Mouse (Mus musculus) cerebellum, adult 9-10 months (tissue): ENCODE measurements around the gene Krtap9-3.
A peak's percentile ranks its signal among the peaks of the same experiment; 100 is the strongest.
"Not testable (repeated sequence)": the region's sequence is repeated elsewhere in the genome, so short reads cannot be mapped to it uniquely, and the experiment has no call there.

Experiments
- DNase-seq: peaks from one replicate; pipeline ENCODE4 v3.0.0; 2022

Krtap9-3 gene

DNA sequence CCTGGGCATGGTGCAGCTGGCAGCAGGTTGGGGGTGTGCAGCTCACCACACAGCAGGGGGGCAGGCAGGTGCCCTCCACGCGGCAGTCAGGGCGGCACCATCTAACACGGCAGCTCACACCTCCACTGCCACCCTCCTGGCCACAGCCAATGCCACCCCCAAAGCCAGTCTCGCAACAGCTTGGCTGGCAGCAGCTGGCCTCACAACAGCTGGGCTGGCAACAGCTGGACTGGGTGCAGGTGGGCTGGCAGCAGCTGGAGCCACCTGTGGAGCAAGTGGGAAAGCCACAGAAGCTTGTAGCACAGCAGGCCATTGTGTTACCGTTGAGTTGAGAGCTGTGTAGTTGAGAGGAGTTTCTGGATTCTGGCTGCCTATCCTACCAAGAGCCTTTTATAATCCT is at the start of gene Krtap9-3:
TSS of gene Krtap9-3 (minus strand) at position 364 of the 400 bp plus-strand sequence.
- not testable (repeated sequence) for DNase-seq

DNA sequence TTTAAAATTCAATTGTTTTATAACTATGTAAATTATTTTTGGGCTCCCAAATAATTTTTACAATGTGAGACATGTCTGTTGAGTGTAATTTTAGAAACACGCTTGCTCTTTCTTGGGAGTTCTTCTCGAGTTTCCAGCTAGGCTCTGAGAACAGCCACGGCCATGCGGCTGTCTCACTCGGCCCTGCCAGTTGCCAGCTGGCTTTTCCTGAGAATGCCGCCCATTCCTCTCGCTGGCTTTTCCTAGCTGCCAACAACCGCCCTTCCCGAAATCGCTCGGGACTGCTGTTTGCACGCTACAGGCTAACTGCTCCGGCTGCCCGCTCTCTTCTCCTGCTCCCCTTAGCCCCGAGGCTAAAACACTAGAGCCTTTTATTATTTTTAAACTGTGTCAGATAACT is 48.5 kb upstream of the Krtap9-3 start:
- DNase-seq: no peak

DNA sequence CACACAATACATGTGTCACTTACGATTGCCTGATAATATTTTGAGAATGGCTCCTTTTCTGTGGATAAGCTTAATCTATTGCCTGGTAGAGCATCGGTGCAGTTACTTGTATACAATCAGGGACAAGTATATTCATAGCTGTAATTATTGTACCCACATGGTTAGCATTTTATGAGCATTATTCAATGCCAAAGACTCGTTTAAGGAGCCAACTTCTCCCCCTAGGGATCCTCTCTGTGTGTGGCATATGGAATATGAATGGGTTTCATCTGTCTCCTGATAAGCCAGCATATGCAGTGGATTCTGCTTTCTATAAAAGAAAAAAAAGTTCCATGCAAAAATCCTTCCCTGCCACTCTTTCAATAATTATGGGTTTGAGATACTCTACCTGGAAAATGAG is 46.4 kb upstream of the Krtap9-3 start:
- DNase-seq: no peak

DNA sequence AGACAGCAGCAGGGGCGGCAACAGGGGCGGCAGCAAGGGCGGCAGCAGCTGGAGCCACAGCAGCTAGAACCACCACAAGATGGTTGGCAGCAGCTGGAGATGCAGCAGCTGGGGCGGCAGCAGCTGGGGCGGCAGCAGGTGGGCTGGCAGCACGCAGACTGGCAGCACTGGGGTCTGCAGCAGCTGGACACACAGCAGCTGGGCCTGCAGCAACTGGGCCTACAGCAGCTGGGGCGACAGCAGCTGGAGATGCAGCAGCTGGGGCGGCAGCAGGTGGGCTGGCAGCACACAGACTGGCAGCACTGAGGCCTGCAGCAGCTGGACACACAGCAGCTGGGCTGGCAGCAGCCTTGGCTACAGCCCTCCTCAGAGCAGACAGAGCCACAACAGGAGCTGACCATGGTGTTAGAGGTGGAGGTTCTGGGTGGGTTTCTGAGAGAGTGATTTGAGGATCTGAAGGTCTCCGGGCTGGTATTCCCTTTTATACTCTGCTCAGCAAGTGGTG is 45.8 kb upstream of the Krtap9-3 start, which contains the start of gene Krtap4-7:
TSS of gene Krtap4-7 (minus strand) at position 455 of the 505 bp plus-strand sequence.
- DNase-seq: not testable (repeated sequence)

DNA sequence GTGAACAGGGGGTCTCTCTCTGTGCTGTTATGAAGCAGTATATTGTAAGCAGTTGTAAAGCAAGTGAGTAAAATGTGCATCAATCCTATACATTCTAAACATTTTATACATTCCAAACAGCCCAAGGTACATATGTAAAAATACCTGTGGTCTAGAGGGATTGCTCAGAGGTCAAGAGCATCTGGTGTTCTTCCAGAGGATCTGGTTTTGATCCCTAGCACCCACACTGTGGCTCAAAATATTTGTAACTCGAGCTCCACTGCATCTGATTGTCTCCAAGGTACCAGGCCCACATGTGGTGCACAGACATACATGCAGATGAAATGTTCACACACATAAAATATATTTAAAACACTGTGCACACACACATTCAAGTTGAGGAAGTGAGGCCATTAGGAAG is 43.0 kb upstream of the Krtap9-3 start:
- no peak for DNase-seq

DNA sequence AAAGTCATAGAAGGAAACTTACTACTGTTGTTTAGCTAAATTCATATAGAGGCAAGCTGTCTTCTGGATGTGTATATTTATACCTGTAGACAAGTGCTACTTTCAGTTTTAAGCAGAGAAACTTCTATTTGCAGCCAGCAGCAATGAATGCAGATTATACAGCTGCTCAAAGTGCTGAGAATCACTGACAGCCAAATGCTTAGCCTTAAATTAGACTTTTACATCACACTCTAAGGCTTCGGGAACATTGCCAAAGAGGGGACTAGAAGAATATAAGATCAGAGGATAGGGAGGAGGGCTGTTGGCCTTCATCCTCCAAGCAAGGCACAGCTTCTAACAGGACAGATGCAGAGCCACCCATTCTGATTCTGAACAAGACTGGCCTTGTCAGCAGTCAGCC is 39.2 kb upstream of the Krtap9-3 start:
- DNase-seq: no peak

- DNase-seq: no peak
Observed at GRCm38 (mm10) chr11:99634653-99635134, 36.8 kb upstream of the Krtap9-3 start, which contains the start of gene Krtap4-2. Krtap4-2 (minus strand) TSS chr11:99635084.

- no peak for DNase-seq
Observed at GRCm38 (mm10) chr11:99633293-99633692, 35.4 kb upstream of the Krtap9-3 start.

GRCm38 (mm10) chr11:99630890-99631289 is 33.0 kb upstream of the Krtap9-3 start:
- no peak for DNase-seq

DNA sequence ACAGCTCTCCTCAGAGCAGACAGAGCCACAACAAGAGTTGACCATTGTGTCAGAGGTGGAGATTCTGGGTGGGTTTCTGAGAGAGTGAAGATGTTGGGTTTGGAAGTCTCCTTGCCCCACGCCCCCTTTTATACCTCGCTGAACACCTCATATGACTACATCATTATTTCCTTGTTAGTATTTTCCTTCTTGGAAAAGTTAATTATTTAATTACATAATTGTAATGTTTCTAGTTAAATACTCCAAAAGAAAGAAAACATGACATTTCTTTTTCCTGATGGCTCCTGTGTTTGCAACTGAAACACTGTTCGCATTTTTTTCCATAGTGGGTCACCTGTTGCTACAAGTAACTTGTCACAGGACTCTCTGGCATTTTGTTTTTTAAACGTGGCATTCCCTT is 30.2 kb upstream of the Krtap9-3 start, which contains the start of gene Krtap4-1:
TSS of gene Krtap4-1 (minus strand) at position 101 of the 400 bp plus-strand sequence.
- no peak for DNase-seq

DNA sequence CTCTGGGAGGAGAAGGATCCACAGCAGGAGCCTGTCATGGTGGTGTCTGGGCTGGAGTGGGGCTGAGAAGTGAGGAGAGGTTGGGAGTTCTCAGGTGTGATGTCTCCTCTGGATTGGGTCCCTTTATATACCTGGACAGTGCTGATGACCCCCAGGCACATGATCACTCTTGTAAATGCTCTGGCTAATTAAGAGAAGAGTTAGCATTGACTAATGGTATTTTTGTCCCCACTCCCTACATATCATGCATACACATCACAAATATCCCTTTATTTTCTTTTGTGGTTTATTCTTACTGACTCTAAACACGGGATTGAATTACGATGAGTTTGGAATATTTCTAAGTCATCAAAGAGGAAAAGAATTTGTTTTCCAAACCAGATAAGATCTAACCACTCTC is 22.4 kb upstream of the Krtap9-3 start, which contains the start of gene Gm11562:
TSS of gene Gm11562 (minus strand) at position 101 of the 400 bp plus-strand sequence.
- no peak for DNase-seq

- DNase-seq: no peak
Observed at GRCm38 (mm10) chr11:99614796-99615363, 17.0 kb upstream of the Krtap9-3 start, which contains the start of gene Krtap2-4. Krtap2-4 (minus strand) TSS chr11:99614846.

DNA sequence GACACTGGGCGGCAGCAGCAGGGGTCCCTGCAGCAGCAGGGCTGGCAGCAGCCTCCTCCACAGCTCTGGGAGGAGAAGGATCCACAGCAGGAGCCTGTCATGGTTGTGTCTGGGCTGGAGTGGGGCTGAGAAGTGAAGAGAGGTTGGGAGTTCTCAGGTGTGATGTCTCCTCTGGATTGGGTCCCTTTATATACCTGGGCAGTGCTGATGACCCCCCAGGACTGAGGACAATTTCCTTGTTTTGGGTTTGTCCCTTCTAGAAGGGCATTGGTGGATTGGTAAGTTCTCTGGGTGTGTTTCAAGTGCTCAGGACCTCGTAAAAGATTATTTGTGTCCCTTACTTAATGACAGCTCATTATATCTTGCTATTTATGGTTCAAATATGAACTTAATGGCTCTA is 12.2 kb upstream of the Krtap9-3 start, which contains the start of gene Gm11937:
TSS of gene Gm11937 (minus strand) at position 101 of the 400 bp plus-strand sequence.
- not testable (repeated sequence) for DNase-seq

DNA sequence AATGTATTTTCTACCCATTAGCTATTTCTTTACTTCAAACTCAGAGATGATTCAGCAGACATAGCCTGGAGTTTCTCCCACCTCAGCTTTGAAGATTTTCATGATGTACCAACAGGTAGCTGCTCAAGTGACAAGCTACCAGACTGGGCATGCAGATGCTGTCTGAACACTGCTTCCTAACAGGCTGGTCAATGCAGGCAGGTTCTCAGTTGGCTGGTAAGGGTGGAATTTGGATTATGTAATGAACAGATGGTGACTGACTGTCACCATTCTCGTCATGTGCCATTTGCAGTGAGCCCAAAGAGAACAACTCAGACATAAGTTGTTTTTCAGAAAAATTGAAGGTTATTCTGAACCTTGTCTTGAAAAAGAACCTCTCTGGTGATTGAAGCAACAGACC is 11.2 kb upstream of the Krtap9-3 start:
- peak; percentile 64 for DNase-seq

- DNase-seq: not testable (repeated sequence)
Observed at GRCm38 (mm10) chr11:99603208-99603607, 5.3 kb upstream of the Krtap9-3 start, which contains the start of gene Gm11938. Gm11938 (minus strand) TSS chr11:99603308.

DNA sequence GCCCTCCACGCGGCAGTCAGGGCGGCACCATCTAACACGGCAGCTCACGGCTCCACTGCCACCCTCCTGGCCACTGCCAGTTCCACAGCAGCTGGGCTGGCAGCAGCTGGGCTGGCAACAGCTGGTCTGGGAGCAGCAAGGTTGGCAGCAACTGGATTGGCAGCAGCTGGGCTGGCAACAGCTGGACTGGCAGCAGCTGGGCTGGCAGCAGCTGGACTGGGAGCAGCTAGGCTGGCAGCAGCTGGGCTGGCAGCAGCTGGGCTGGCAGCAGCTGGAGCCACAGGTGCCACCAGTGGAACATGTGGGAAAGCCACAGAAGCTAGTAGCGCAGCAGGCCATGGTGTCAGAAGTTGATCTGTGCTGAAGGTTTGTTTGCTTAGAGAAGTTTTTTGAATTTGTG is 6.9 kb downstream of the Krtap9-3 start, which contains the start of gene Krtap1-3:
TSS of gene Krtap1-3 (minus strand) at position 359 of the 400 bp plus-strand sequence.
- no peak for DNase-seq

DNA sequence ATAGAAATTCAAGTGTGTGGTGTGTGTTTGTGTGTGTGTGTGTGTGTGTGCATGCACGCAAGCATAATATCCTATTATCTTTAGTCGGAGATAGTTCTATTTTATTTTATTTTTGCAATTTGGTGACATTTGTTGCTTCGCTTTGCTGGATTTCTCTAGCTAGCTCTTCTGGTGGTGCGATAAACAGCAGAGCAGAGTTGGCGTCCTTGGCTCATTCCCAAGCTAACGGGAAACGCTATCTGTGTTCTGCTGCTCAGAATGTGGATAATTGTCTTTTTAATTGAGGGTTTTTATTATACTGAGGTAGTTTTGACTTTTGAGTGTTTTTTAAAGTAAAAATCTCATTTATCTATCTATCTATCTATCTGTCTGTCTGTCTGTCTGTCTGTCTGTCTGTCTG is 12.8 kb downstream of the Krtap9-3 start:
- DNase-seq: no peak

- DNase-seq: no peak
Observed at GRCm38 (mm10) chr11:99583245-99583704, 14.6 kb downstream of the Krtap9-3 start, which contains the start of gene Krtap1-4. Krtap1-4 (minus strand) TSS chr11:99583654.

- no peak for DNase-seq
Observed at GRCm38 (mm10) chr11:99581564-99581963, 16.3 kb downstream of the Krtap9-3 start.

GRCm38 (mm10) chr11:99581051-99581450 is 16.9 kb downstream of the Krtap9-3 start:
- no peak for DNase-seq

DNA sequence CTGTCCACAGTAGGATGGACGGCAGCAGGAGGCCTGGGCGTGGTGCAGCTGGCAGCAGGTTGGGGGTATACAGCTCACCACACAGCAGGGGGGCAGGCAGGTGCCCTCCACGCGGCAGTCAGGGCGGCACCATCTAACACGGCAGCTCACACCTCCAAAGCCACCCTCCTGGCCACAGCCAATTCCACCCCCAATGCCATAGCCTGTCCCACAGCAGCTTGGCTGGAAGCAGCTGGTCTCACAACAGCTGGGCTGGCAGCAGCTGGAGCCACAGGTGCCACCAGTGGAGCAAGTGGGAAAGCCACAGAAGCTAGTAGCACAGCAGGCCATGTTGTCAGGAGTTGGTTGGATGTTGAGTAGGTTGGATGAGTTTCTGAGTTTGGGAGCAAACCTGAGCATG is 17.3 kb downstream of the Krtap9-3 start, which contains the start of gene Krtap1-5:
TSS of gene Krtap1-5 (minus strand) at position 381 of the 400 bp plus-strand sequence.
- no peak for DNase-seq

DNA sequence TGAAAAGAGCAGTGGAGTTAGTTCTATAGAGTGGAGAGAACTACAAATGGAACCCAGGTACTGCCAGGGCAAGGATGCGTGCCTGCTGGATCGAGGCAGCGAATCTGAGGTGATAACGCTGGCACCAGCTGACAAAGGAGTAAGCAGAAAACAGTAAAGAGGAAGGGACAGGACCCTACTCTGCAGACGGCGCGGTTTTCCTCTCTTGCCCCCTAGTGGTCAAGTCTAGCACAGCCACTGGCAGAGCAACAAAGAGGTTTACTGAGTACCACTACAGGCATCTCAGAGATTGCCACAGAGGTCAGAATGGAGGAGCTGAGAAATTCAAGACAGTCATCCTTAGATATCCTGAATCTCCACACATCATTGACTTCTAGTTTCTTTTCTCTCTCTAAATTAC is 23.8 kb downstream of the Krtap9-3 start:
- DNase-seq: peak; percentile 47

DNA sequence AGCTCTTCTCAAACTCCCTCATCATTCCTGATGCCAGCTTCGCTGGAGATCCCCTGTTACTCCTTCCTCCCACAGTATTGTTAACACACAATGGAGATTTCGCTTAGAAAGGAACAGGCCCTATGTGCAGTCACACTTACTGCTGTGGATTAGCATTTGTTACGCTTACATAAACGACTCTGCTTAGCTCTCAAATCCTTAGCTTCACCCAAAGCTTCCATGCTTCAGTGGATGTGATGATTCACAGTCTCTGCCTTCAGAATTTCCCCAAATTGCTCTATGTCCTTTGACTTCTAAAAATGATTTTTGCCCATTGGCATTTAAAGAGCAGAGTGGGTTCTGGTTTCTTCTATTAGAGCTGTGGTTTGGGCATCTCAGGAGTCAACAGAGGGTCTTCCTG is 24.7 kb downstream of the Krtap9-3 start:
- no peak for DNase-seq

- DNase-seq: no peak
Observed at GRCm38 (mm10) chr11:99566530-99566929, 31.4 kb downstream of the Krtap9-3 start, which contains the start of gene Krtap3-1. Krtap3-1 (minus strand) TSS chr11:99566630.
